Mouse (Mus musculus) frontal cortex, postnatal 36 days (tissue): ENCODE data around the gene Mfsd4b1.

Experiments
- DNase-seq, 2 experiments: peaks; one replicate each; pipeline ENCODE4 v3.0.0; 2022; ENCODE audit warnings: low spot score in 2 of 2

Gene Mfsd4b1

DNA sequence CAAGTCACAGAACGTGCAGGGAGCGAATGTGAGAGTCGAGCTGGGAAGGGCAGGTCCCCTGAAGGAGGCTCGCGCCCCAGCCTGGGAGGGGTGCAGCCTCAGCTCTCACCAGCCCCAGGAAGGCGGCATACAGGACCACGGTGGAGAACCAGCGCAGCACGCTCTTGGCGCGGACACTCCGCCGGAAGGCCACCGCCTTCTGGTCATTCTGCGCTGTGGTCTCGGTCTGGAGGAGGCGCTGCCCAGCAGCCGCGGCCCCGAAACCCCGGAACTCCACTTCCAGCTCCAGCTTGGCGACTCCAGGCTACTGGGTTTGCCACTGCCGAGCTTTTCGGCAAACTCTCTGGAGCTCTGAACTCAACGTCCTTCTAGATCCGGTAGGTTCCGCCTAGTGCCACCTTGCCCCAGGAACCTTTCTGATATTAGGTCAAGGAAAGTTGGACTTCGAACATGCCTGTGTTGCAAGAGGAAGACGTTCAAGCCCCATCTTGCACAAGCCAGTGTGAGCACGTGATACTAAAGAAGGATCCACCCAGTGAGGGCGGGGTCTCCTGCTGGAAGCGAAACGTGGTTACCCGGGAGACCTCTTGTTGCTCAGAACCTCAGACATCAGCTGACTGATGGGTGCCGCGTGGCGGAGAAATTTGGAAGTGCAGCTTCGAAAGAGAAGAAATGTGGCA lies 65.2 kb downstream of the Mfsd4b1 start, which contains the start of gene Mfsd4b3:
Gene Mfsd4b3, minus strand, starts transcription at position 393 of the 680 bp plus-strand sequence.
- DNase-seq = peak; percentile 83 to 93

DNA sequence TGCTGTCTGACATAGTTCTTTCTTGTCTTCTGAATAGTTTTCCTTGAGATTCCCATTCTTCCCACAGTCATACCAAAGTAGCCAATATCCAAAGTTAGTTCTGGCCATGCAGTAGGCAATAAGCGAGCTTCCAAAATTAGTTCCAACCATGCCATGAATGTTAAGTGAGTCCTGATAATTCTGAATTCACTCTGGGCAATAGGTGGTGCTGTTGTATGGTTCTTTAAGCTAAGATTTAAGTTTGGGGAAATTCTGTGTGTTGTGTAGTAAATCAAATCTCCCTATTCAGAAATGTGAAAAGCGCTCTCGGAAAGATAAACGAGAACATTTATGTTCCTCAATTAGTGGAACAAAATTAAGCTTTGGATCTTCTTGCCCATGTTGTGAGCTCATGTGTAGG lies 66.8 kb downstream of the Mfsd4b1 start:
- peak in 1 of 2 experiments; percentile 10 for DNase-seq

DNA sequence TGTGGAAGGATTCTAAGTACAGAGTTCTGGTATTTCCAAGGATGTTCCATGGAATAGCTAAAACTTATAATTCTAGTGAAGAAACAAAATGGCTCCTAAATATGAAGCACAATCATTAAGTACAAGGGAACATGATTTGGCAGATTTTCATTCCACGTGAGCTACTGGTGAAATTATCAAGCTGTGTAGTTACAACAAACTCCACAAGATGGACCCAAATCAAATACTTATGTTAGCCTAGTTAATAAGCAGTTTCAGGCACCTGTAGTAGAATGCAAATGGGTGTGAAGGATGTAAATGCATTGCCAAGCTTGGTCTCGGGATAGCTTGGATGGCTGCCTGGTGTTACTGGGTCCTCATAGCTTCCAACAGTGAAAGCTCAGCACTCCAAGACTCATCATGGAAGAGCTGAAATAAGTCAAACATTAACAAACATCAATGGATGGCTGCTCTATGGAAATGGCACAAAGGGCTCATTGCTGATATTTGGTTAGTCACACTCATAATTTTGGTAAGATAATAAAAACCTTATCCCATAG lies 68.7 kb downstream of the Mfsd4b1 start:
- DNase-seq = no peak

DNA sequence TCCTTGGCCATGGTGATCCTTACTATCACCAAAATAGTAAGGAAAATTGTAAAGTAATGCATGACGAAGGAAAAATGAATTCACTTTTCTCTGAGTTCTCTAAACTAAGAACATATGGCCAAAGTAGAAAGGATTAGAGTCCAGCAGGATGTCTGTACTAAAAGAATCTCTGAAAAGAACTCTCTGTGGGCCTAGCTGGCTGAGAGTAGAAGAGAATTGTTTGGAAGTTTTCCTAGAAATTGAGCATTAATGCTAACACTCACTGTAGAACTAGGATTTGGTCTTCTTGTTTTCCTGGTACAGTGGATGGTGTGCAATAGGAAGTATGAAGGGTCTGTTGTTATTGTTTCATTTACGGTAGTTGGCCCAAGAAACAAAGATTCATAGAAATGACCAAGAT lies 69.9 kb downstream of the Mfsd4b1 start:
- no peak for DNase-seq
